ENCODE assay signal across 10 mouse cellular contexts in genomic region chr5:31194486-31195485, GRCm38 (mm10). TPM values are rescaled to one million over a fixed set of nuclear protein-coding genes. Genes with fewer than 3 reads are reported as not detected.
DNase-seq lines count a peak whose midpoint lies in the region; ATAC-seq lines count a peak whose summit lies in the region.
"Had no signal": no experiment of that assay in that cellular context is flagged by ENCODE, and none has a peak within 500 bp of the region (broad histone marks: within the 10 kb centered on the region; RNA-seq: fewer than 3 reads in every experiment).

No protein-coding gene starts in this region.

- DNase-seq in cerebellum, adult 11-12 months = peak; percentile 41
- DNase-seq in cerebellum, adult 9-10 months = no peak
- DNase-seq in liver, embryonic 11.5 days (ENCODE audit: low spot score) = no peak
- no peak for DNase-seq in liver
- DNase-seq in layer of hippocampus, postnatal 36 days = no peak
- no peak for DNase-seq in left cerebral cortex, adult 8-10 months (ENCODE audit: low spot score in 2 of 2)
- DNase-seq: adrenal gland, postnatal 10 days; retina, postnatal 1 day had no signal

- H3K27me3 ChIP-seq in liver, embryonic 11.5 days (replicated peaks; ENCODE audit: control insufficient read depth, insufficient read depth, low read length) = no peaks in the 10 kb centered on the region
- H3K27me3 ChIP-seq in limb, embryonic 13.5 days = no peaks in the 10 kb centered on the region
- H3K27me3 ChIP-seq in neural tube, embryonic 15.5 days (replicated peaks) = no peaks in the 10 kb centered on the region

- H3K4me2 ChIP-seq in liver, embryonic 11.5 days = peak overlapping the region; percentile 87
- peak overlapping the region; percentile 90 for H3K4me2 ChIP-seq in limb, embryonic 13.5 days (replicated peaks)
- peak overlapping the region; percentile 88; the same call in 1 of the 2 replicates for H3K4me2 ChIP-seq in neural tube, embryonic 15.5 days

- no peak overlapping the region for H3K27ac ChIP-seq in liver, embryonic 11.5 days (ENCODE audit: low read depth, low read length)
- no peak overlapping the region for H3K27ac ChIP-seq in limb, embryonic 13.5 days
- H3K27ac ChIP-seq in neural tube, embryonic 15.5 days (replicated peaks) = no peak overlapping the region

- H3K4me1 ChIP-seq in liver, embryonic 11.5 days (replicated peaks; ENCODE audit: control insufficient read depth, insufficient read depth, low read length) = peaks cover 13% of the 10 kb centered on the region
- H3K4me1 ChIP-seq in limb, embryonic 13.5 days = peaks cover 24% of the 10 kb centered on the region
- peaks cover 27% of the 10 kb centered on the region for H3K4me1 ChIP-seq in neural tube, embryonic 15.5 days

- peak overlapping the region; percentile 80 for H3K4me3 ChIP-seq in liver, embryonic 11.5 days (ENCODE audit: low read depth, low read length)
- H3K4me3 ChIP-seq in limb, embryonic 13.5 days = peak overlapping the region; percentile 93
- H3K4me3 ChIP-seq in neural tube, embryonic 15.5 days (replicated peaks) = peak overlapping the region; percentile 86

- H3K36me3 ChIP-seq in liver, embryonic 11.5 days (ENCODE audit: control insufficient read depth, insufficient read depth, low read length) = peaks cover 59% of the 10 kb centered on the region
- peaks cover 71% of the 10 kb centered on the region for H3K36me3 ChIP-seq in limb, embryonic 13.5 days
- H3K36me3 ChIP-seq in neural tube, embryonic 15.5 days = peaks cover 64% of the 10 kb centered on the region

- 91% methylated on average over 16 of the region's 16 CpGs for WGBS in liver, embryonic 11.5 days
- 92% methylated on average over 16 of the region's 16 CpGs for WGBS in limb, embryonic 13.5 days
- 95% methylated on average over 16 of the region's 16 CpGs for WGBS in neural tube, embryonic 15.5 days

- peak overlapping the region; percentile 2; the same call in 1 of the 2 replicates for H3K9ac ChIP-seq in liver, embryonic 11.5 days (ENCODE audit: low read depth, low read length)
- H3K9ac ChIP-seq in limb, embryonic 13.5 days = peak overlapping the region; percentile 95
- H3K9ac ChIP-seq in neural tube, embryonic 15.5 days (replicated peaks) = 0 out of 2 replicates have a peak overlapping the region, but pooled peaks have one; percentile 93

- no peak for ATAC-seq in liver, embryonic 11.5 days (replicated peaks; ENCODE audit: low FRiP score)
- no peak for ATAC-seq in limb, embryonic 13.5 days (ENCODE audit: low FRiP score, low read depth)
- ATAC-seq in neural tube, embryonic 15.5 days (ENCODE audit: low FRiP score) = no peak

- no peaks in the 10 kb centered on the region for H3K9me3 ChIP-seq in liver, embryonic 11.5 days (ENCODE audit: control insufficient read depth, low read length)
- no peaks in the 10 kb centered on the region for H3K9me3 ChIP-seq in limb, embryonic 13.5 days
- no peaks in the 10 kb centered on the region for H3K9me3 ChIP-seq in neural tube, embryonic 15.5 days (replicated peaks)

RNA-seq across cellular contexts. Expression of gene Eif2b4, which starts 1.6 kb away (rescaled TPM):
- 93.2 and 98.1 TPM in 2 replicates for polyA plus RNA-seq in liver, embryonic 11.5 days (2014; fragmentation: Nextera tagmentation; extraction: Ambion mirVana)
- 72.6 and 76.3 TPM in 2 replicates for polyA plus RNA-seq in limb, embryonic 13.5 days (2015; fragmentation: Nextera tagmentation; extraction: Ambion mirVana)
- 86.8 and 90.4 TPM in 2 replicates for polyA plus RNA-seq in neural tube, embryonic 15.5 days (2015; fragmentation: Nextera tagmentation; extraction: Ambion mirVana)
- 10 to 100 TPM; 38.7 to 46.9 TPM for total RNA-seq in layer of hippocampus, postnatal 36 days (2021)
- 10 to 100 TPM; 30.1 to 37.0 (median 36.1) TPM for total RNA-seq in left cerebral cortex, adult 8-10 months (2022)

RNA-seq across cellular contexts. Expression of gene Snx17, which starts 1.8 kb away (rescaled TPM):
- 87.6 and 94.7 TPM in 2 replicates for polyA plus RNA-seq in liver, embryonic 11.5 days (2014; fragmentation: Nextera tagmentation; extraction: Ambion mirVana)
- 161 and 165 TPM in 2 replicates for polyA plus RNA-seq in limb, embryonic 13.5 days (2015; fragmentation: Nextera tagmentation; extraction: Ambion mirVana)
- 111 and 120 TPM in 2 replicates for polyA plus RNA-seq in neural tube, embryonic 15.5 days (2015; fragmentation: Nextera tagmentation; extraction: Ambion mirVana)
- total RNA-seq in layer of hippocampus, postnatal 36 days (2021) = 10 to 100 TPM; 77.0 to 83.7 TPM
- 10 to 100 TPM; 80.7 to 85.0 (median 83.6) TPM for total RNA-seq in left cerebral cortex, adult 8-10 months (2022)

RNA-seq across cellular contexts. Expression of gene Zfp513, which starts 7.3 kb away (rescaled TPM):
- polyA plus RNA-seq in liver, embryonic 11.5 days (2014; fragmentation: Nextera tagmentation; extraction: Ambion mirVana) = 4.7 and 6.2 TPM in 2 replicates
- polyA plus RNA-seq in limb, embryonic 13.5 days (2015; fragmentation: Nextera tagmentation; extraction: Ambion mirVana) = 10.9 and 11.0 TPM in 2 replicates
- polyA plus RNA-seq in neural tube, embryonic 15.5 days (2015; fragmentation: Nextera tagmentation; extraction: Ambion mirVana) = 14.2 and 14.9 TPM in 2 replicates
- total RNA-seq in layer of hippocampus, postnatal 36 days (2021) = 10 to 100 TPM; 29.2 to 30.4 TPM
- total RNA-seq in left cerebral cortex, adult 8-10 months (2022) = 10 to 100 TPM; 24.1 to 31.4 (median 28.4) TPM

RNA-seq across cellular contexts. Expression of gene Gtf3c2, which starts 14.8 kb away (rescaled TPM):
- 77.2 and 79.5 TPM in 2 replicates for polyA plus RNA-seq in liver, embryonic 11.5 days (2014; fragmentation: Nextera tagmentation; extraction: Ambion mirVana)
- 84.8 and 92.4 TPM in 2 replicates for polyA plus RNA-seq in limb, embryonic 13.5 days (2015; fragmentation: Nextera tagmentation; extraction: Ambion mirVana)
- polyA plus RNA-seq in neural tube, embryonic 15.5 days (2015; fragmentation: Nextera tagmentation; extraction: Ambion mirVana) = 54.0 and 61.9 TPM in 2 replicates
- total RNA-seq in layer of hippocampus, postnatal 36 days (2021) = 10 to 100 TPM; 58.5 to 66.8 TPM
- 10 to 100 TPM; 49.8 to 65.0 (median 58.1) TPM for total RNA-seq in left cerebral cortex, adult 8-10 months (2022)

RNA-seq across cellular contexts. Expression of gene Gm29609, which starts 15.1 kb away (rescaled TPM):
- polyA plus RNA-seq in liver, embryonic 11.5 days (2014; fragmentation: Nextera tagmentation; extraction: Ambion mirVana) = 0.64 and 1.5 TPM in 2 replicates
- 0.99 and 1.8 TPM in 2 replicates for polyA plus RNA-seq in limb, embryonic 13.5 days (2015; fragmentation: Nextera tagmentation; extraction: Ambion mirVana)
- polyA plus RNA-seq in neural tube, embryonic 15.5 days (2015; fragmentation: Nextera tagmentation; extraction: Ambion mirVana) = 1.5 and 1.9 TPM in 2 replicates
- 1 to 10 TPM; 3.2 to 3.4 TPM for total RNA-seq in layer of hippocampus, postnatal 36 days (2021)
- total RNA-seq in left cerebral cortex, adult 8-10 months (2022) = 1 to 10 TPM; 1.8 to 6.0 (median 2.5) TPM

Comparison
In these comparisons a context has a peak if more than half of its experiments do, and no peak if none do; other contexts are left out.
1. H3K9ac ChIP-seq: peak in every context shown above with its lines; median percentile 95 in limb, embryonic 13.5 days; 93 in neural tube, embryonic 15.5 days; 2 in liver, embryonic 11.5 days.